Mouse (Mus musculus): Measurements from ENCODE around the gene Dtd1. TPM values are rescaled to one million over a fixed set of nuclear protein-coding genes. Genes with fewer than 3 reads are reported as not detected.

Gene Dtd1
- polyA plus RNA-seq, 1 experiment, result 23.5 TPM

GRCm38 (mm10) chr2:144700608-144701007 is 100.9 kb downstream of the Dtd1 start:
- Histone ChIP-seq H3K4me3 (replicated peaks) (no peak overlapping the region), H3K9me3 (peaks cover 4% of the 10 kb centered on the region; the same call in 1 of the 2 replicates), H3K36me3 (replicated peaks; ENCODE audit: low read length) (no peaks in the 10 kb centered on the region), H3K27me3 (replicated peaks) (no peaks in the 10 kb centered on the region), H3K4me1 (no peaks in the 10 kb centered on the region; the same call in 1 of the 2 replicates)
- TF ChIP-seq FLI1 (IDR thresholded peaks at IDR 0.05; ENCODE audit: low read length), result no peak
- no peak for TF ChIP-seq GATA1 (IDR thresholded peaks at IDR 0.05; ENCODE audit: borderline replicate concordance, low read length)

- Histone ChIP-seq H3K4me1 (no peaks in the 10 kb centered on the region; the same call in 1 of the 2 replicates), H3K36me3 (replicated peaks; ENCODE audit: low read length) (no peaks in the 10 kb centered on the region), H3K9me3 (peaks cover 4% of the 10 kb centered on the region; the same call in 1 of the 2 replicates), H3K4me3 (replicated peaks) (no peak overlapping the region), H3K27me3 (replicated peaks) (no peaks in the 10 kb centered on the region)
- TF ChIP-seq FLI1 (IDR thresholded peaks at IDR 0.05; ENCODE audit: low read length) (no peak), GATA1 (IDR thresholded peaks at IDR 0.05; ENCODE audit: borderline replicate concordance, low read length) (no peak)
Observed at GRCm38 (mm10) chr2:144701415-144702149, 101.9 kb downstream of the Dtd1 start.

DNA sequence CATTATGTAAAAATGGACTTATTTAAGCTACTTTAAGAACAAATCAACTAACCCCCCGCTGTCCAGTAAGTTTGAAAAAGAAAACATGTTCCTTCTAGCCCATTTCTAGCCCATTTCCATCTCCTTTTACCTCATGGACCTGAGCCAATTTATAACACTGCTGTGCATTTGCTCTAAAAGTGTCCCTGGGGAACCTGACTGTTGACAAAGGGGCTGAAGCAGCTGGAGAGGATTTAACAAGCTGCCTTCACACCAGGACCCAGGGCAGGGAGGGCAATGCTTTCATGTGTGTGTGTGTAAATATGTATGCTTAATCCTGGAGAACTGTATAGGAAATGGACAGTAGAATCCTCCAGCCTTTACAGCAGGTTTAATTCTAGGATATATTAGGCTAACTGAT is 109.6 kb downstream of the Dtd1 start:
- Histone ChIP-seq H3K4me3 (replicated peaks) (no peak overlapping the region), H3K9me3 (peaks cover 3% of the 10 kb centered on the region; the same call in 1 of the 2 replicates), H3K27me3 (replicated peaks) (no peaks in the 10 kb centered on the region), H3K4me1 (no peaks in the 10 kb centered on the region; the same call in 1 of the 2 replicates), H3K36me3 (replicated peaks; ENCODE audit: low read length) (no peaks in the 10 kb centered on the region)
- TF ChIP-seq FLI1 (IDR thresholded peaks at IDR 0.05; ENCODE audit: low read length) (no peak), GATA1 (IDR thresholded peaks at IDR 0.05; ENCODE audit: borderline replicate concordance, low read length) (no peak)

DNA sequence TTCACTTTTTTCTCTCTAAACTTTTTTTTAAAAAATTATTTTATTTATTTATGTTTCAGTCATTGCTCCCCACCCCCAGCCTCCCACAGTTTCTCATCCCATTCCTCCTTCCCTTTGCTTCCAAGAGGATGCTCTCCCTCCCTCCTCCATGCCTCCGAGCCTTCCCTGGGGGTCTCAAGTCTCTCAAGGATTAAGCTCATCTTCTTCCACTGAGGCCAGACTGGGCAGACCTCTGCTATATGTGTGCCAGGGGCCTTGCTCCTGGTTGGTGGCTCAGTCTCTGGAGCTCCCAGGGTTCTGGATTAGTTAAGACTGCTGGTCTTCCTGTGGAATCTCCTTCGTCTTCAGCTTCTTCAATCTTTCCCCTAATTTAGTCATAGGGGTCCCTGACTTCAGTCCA is 110.0 kb downstream of the Dtd1 start:
- Histone ChIP-seq H3K4me3 (replicated peaks) (no peak overlapping the region), H3K36me3 (replicated peaks; ENCODE audit: low read length) (no peaks in the 10 kb centered on the region), H3K9me3 (peaks cover 3% of the 10 kb centered on the region; the same call in 1 of the 2 replicates), H3K4me1 (peaks cover 3% of the 10 kb centered on the region; the same call in 1 of the 2 replicates), H3K27me3 (replicated peaks) (no peaks in the 10 kb centered on the region)
- TF ChIP-seq GATA1 (IDR thresholded peaks at IDR 0.05; ENCODE audit: borderline replicate concordance, low read length), result no peak
- TF ChIP-seq FLI1 (IDR thresholded peaks at IDR 0.05; ENCODE audit: low read length), result no peak

GRCm38 (mm10) chr2:144714596-144714995 is 114.9 kb downstream of the Dtd1 start:
- TF ChIP-seq FLI1 (IDR thresholded peaks at IDR 0.05; ENCODE audit: low read length) (no peak), GATA1 (IDR thresholded peaks at IDR 0.05; ENCODE audit: borderline replicate concordance, low read length) (no peak)
- peaks cover 3% of the 10 kb centered on the region; the same call in 1 of the 2 replicates for H3K4me1 ChIP-seq
- H3K9me3 ChIP-seq, result peaks cover 3% of the 10 kb centered on the region; the same call in 1 of the 2 replicates
- no peaks in the 10 kb centered on the region for H3K27me3 ChIP-seq (replicated peaks)
- H3K4me3 ChIP-seq (replicated peaks), result no peak overlapping the region
- no peaks in the 10 kb centered on the region for H3K36me3 ChIP-seq (replicated peaks; ENCODE audit: low read length)

DNA sequence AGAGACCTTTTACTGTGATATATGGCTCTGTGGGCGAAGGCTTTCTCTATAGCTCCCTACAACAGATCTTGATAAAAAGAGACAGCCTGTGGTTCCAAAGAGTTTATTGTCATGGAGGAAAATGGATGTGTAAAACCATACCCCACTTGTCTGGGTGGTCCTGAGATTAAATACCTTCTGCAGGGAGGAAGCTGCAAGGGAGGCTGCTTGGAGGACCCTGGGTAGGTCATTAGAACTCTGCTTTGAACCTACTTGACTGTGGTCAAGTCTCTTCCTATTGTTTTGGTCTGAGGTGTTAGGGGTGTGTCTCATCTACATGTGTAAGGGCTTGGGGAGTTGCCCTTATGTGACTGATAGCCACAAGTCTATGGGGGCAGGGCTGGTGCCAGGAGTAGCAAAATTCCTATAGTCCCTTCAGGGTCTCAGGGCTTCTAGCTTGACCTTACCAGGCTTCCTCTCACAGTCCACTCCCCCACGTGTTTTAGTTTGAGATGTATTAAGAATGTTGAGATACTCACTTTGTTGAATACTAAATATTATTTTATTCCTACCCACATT is 115.6 kb downstream of the Dtd1 start:
- TF ChIP-seq FLI1 (IDR thresholded peaks at IDR 0.05; ENCODE audit: low read length), result no peak
- no peaks in the 10 kb centered on the region for H3K36me3 ChIP-seq (replicated peaks; ENCODE audit: low read length)
- no peak overlapping the region for H3K4me3 ChIP-seq (replicated peaks)
- peaks cover 3% of the 10 kb centered on the region; the same call in 1 of the 2 replicates for H3K9me3 ChIP-seq
- peaks cover 5% of the 10 kb centered on the region for H3K4me1 ChIP-seq
- no peaks in the 10 kb centered on the region for H3K27me3 ChIP-seq (replicated peaks)

GRCm38 (mm10) chr2:144716248-144716647 is 116.6 kb downstream of the Dtd1 start:
- no peaks in the 10 kb centered on the region for H3K27me3 ChIP-seq (replicated peaks)
- TF ChIP-seq FLI1 (IDR thresholded peaks at IDR 0.05; ENCODE audit: low read length) (no peak), GATA1 (IDR thresholded peaks at IDR 0.05; ENCODE audit: borderline replicate concordance, low read length) (no peak)
- H3K4me3 ChIP-seq (replicated peaks), result no peak overlapping the region
- H3K9me3 ChIP-seq, result peaks cover 3% of the 10 kb centered on the region; the same call in 1 of the 2 replicates
- H3K4me1 ChIP-seq, result peaks cover 7% of the 10 kb centered on the region
- no peaks in the 10 kb centered on the region for H3K36me3 ChIP-seq (replicated peaks; ENCODE audit: low read length)

DNA sequence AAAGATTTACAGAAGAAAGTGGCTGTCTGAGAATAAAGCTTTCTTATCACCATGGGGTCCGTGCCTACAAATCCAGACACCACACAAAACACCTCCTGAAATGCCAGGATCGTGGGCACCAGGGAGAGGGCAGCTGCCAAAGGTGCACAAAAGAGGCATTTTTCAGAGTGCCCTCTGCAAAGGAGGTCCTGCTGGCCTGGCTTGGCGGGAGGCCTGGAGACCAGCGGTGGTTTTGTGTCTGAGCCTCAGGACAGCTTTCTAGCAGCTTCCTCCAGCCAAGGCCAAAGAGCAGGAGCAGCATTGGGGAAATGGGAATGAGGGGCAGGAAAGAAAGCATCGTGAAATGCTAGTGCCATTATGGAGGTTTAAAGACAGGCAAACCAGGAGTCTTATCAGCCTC is 118.6 kb downstream of the Dtd1 start:
- H3K4me3 ChIP-seq (replicated peaks), result no peak overlapping the region

DNA sequence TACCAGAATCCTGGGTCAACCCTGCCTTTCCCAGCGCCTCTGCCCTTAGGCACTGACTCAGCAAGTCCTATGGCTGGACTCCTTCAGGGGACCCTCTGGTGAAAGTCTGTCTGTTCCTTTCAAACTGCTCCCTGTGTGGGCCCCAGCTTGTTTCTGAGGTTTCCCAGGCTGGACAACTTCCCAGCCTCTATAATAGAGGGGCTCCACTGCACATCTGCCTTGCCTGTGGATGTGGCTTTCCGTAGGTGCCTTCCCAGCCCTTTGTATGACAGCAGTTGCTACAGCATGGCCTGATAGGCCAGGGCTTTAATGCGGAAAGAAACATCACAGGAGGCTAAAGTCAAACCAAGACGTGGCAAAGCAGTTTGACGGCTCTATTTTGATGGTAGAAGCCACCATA is 119.6 kb downstream of the Dtd1 start:
- Histone ChIP-seq H3K4me3 (replicated peaks) (no peak overlapping the region), H3K4me1 (peaks cover 10% of the 10 kb centered on the region), H3K36me3 (replicated peaks; ENCODE audit: low read length) (no peaks in the 10 kb centered on the region), H3K27me3 (replicated peaks) (no peaks in the 10 kb centered on the region), H3K9me3 (no peaks in the 10 kb centered on the region)
- TF ChIP-seq GATA1 (IDR thresholded peaks at IDR 0.05; ENCODE audit: borderline replicate concordance, low read length), result no peak
- TF ChIP-seq FLI1 (IDR thresholded peaks at IDR 0.05; ENCODE audit: low read length), result no peak

More for the DNA sequence above, 118.6 kb downstream of the Dtd1 start:
- Histone ChIP-seq H3K4me1 (peaks cover 10% of the 10 kb centered on the region), H3K36me3 (replicated peaks; ENCODE audit: low read length) (no peaks in the 10 kb centered on the region), H3K27me3 (replicated peaks) (no peaks in the 10 kb centered on the region), H3K9me3 (no peaks in the 10 kb centered on the region)
- no peak for TF ChIP-seq GATA1 (IDR thresholded peaks at IDR 0.05; ENCODE audit: borderline replicate concordance, low read length)
- TF ChIP-seq FLI1 (IDR thresholded peaks at IDR 0.05; ENCODE audit: low read length), result no peak

- no peaks in the 10 kb centered on the region for H3K36me3 ChIP-seq (replicated peaks; ENCODE audit: low read length)
- no peak overlapping the region for H3K4me3 ChIP-seq (replicated peaks)
- TF ChIP-seq GATA1 (IDR thresholded peaks at IDR 0.05; ENCODE audit: borderline replicate concordance, low read length) (no peak), FLI1 (IDR thresholded peaks at IDR 0.05; ENCODE audit: low read length) (no peak)
- H3K9me3 ChIP-seq, result no peaks in the 10 kb centered on the region
- H3K27me3 ChIP-seq (replicated peaks), result no peaks in the 10 kb centered on the region
- peaks cover 8% of the 10 kb centered on the region for H3K4me1 ChIP-seq
Observed at GRCm38 (mm10) chr2:144719718-144720117, 120.0 kb downstream of the Dtd1 start.
